Mouse (Mus musculus) regulatory T cell (primary cell): ENCODE results near the gene Slc4a4.

Experiments used
- in situ Hi-C: fragments of 300-600 bp; cut with MboI, MseI; formaldehyde crosslinking; loops from one replicate; pipeline ENCODE4 v1.15.1; 2025; ENCODE audit warnings: high pct_unique_total_duplicates

The Slc4a4 gene

DNA sequence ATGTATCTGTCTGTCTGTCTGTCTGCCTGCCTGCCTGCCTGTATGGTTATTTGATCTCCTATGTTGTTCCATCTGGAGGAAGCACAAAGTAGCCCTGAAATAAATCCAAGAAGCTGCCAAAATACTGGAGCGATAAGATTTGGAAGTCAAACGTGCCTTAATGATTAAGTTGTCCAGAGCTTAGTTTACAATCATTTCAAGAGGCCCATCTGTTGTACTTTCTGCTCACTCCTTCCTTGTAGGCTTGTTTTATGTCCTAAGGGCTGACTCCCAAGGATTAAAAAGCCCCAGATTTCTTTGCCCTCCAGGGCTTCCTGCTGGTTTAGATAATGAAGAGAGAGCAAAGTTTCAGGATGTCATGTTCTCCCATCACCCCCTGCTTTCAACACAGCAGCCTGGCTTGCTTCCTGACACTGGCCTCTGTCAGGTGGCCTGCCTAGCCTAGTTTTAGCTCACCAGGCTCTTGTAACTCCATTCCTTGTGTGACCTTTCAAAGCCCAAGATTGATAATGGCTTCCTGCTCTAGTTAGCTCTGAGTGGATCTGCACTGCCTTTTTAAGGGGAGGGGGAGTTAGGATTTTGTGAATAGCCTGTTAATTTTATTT lies 262.9 kb downstream of the Slc4a4 start:
- in situ Hi-C loops = no loop called here

DNA sequence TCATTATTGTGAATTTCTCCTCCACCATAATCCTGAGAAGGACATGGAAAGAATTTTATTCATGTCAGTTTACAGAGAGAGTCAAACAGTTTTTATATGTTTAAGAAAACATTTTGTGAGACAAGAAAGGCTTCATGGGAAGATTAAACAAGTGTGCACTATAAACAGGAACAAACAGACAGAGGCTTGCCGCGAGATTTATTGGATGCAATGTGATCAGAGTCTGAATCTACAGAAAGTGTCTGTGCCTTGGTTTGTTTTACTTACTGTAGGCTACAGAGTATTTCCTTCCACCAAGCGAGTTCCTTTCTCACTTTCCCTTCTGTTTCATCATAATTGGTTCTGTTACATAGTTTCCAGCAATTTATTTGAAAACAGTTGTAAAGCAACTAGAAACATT lies 264.5 kb downstream of the Slc4a4 start:
- in situ Hi-C loops = no loop called here

DNA sequence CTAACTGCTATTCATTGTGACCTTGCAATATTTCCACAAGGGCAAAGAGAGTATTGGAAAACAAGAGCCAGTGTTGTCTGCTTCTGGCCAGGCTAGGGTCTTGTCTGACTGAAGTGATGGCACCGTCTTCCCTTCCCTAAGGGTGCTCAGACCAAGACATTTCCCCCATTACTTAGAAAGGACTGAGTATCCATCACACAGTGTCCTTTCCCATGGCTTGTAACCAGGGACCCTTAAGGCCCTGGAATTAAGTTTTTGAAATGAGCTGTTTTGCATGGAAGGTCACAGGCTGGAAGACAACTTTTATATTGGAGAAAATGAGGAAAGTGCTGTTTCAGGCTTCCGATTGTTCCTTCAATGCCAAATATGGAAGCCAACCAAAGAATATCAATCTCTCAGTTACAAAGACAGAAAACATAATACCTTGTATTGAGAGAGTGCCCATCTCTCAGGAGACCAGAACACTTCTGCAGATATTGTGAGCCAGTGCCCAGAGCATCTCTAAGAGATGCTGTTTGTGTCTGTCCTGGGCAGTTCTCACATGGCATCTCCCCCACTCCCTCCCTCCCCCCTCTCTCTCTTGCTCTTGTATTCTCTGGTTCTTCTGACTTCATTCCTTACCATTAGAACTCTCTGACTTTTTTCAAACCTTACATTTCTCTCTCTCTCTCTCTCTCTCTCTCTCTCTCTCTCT lies 284.6 kb downstream of the Slc4a4 start:
- in situ Hi-C loops = no loop called here

DNA sequence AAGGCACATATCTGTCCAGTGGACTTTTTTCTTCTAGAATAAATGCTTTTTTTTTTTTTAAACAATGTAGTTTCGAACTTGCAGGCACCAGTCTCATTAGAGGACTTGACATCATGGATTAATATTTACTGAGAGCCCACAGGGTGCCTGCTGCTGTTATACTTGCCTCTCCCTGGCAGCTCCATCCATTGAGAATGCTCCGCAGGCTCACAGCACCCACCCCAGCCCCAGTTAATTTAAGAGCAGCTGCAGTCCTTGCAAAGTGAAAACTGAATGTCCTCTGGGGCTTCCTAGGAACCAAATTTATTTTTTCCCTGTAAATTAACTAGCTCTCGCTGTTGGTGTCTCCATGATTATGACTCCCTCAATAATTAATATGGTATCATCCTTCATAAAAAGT lies 303.4 kb downstream of the Slc4a4 start:
- in situ Hi-C loops = no loop called here

DNA sequence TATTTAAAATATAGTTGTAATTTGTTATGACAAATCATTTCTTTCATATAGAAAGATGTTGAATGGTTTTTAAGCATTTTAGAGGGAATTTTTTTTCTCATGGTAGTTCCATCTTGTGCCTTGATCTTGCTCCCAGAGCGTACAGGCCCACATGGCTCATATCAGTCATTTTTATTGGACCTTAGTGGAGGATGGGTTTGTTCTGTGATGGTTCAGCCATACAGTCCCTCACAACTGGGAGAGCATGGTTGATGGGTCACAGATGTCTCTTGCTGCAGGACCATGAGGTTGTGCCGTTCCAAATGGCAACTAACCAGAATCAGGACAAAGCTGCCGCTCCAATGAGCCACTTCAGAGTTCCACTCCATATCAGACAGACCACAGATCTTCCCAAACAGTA lies 308.0 kb downstream of the Slc4a4 start:
- in situ Hi-C loops = no loop called here

DNA sequence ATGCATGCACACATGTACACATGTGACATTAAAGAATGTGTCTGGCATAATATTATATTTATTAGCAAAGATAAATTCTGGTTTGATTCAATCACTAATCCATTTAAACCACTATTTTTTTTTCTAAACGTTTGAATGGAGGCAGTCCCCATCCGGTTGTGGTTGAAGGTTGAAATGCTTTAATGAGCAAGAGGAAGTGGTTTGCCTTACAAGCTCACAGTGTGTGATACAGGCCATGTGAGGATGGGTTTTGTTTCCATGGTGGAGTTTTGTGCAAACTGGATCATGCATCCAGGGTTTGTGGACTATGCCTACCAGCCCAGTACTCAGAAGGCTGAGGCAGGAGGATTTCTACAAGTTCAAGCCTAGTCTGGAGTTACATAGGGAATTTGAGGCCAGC lies 311.9 kb downstream of the Slc4a4 start:
- in situ Hi-C loops = no loop called here

DNA sequence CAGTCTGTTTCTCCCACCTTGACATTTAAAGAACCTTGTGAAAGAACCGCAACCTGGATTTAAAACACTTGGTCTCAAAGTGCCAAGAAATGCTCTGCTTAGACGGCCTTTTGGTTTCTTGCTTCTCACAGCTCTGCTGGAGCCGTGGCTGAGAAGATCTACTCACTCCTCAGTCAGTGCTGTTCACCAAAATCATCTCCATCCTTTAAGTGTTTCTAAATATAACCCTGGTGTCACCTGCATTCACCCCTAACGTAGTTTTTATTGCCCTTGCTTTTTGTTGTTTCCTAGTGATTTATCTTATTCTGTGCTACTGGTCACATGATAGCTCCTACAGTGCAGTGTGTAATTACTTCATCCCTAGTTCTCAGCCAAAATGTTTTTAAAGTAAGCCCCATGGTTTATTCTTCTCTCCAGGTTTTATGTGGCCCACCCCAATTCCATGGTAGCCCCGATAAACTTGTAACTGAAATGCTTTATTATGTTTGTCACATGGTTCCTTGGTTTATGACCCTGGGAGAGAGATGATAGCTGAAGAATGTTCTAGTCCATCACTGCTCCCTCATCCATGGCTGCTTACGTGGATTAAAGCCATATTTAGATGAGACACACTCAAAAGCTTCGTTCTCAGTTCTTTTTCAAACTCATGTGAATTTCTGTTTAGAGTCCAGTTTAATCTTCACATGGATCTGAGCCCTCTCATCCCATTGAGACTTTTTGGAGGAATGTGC lies 323.5 kb downstream of the Slc4a4 start:
- in situ Hi-C loops = loop anchor here (5.0 kb wide), 1 partner anchor 1043 kb away; no protein-coding TSS in a partner anchor

DNA sequence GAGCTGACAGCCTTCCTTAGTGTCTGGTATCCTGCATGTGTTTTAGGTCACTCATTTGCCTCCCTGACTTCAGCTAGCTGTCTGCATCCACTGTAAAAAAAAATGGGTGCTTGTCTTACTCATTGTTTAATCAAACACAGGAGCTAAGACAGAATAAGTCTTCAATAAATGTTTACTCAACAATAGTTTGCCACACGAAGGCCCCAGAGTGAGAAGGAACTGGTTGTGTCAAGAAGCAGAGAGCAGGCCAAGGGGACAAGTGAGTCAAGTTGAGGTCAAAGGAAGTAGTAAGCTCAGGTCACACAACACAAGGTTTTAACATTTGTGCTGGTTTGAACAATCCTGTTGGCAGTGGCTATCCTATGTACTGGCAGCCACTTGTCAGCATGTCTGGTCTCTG lies 324.4 kb downstream of the Slc4a4 start:
- in situ Hi-C loops = no loop called here

DNA sequence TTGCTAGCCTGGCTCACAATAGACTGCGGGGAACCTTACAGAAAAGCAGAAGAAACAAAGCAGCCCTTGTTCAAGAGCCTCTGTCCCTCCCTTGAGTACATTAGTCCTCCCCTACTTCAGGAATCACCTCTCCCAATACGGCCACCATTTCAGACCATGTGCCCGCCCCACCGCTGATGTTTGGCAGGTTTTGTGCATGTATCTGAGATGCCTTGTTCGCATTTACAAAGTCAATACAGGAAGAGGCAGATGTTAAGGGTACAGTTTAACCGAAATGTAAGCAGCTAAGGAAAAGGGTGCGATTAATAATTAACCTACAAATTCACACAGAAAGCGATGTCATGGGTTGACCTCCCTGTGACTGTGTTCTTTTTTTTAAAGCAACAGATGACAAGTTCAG lies 331.6 kb downstream of the Slc4a4 start:
- in situ Hi-C loops = no loop called here

DNA sequence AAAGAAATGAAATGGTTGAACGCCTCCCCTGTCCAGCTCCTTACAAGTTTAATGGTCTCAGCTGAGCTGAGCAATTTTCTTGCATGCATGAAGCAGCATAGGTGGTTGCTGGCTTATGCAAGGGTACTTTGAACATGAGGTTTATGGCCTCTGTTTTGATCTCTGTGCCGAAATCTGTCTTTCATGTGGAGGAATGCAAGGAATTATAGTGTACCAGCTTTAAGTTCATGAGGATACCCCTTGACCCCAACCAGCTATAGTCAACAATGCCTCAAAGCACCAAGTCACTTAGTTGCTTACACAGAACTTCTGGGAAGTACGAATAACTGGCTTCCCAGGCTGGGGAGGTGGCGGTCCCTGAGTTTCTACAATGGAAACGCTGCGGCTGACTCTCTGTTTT lies 332.1 kb downstream of the Slc4a4 start:
- in situ Hi-C loops = no loop called here

DNA sequence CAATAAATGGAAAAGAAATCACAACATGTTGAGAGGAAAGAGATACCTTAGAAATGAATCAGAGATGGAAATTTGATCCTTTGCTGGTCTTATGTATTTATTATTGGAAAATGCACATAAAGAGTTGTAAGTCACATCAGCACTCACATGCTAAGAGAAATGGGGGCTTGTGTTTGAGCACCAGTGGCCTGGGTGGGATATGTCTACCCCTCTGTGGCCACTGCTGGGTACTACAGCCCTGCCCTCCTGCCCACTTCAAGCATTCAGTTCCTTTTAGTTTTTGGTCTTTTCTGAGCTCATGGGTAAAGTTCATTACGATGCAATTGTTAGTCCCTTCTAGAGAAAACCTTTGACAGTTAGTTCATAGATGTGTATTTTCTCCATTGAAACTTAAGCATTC lies 335.0 kb downstream of the Slc4a4 start:
- in situ Hi-C loops = no loop called here

DNA sequence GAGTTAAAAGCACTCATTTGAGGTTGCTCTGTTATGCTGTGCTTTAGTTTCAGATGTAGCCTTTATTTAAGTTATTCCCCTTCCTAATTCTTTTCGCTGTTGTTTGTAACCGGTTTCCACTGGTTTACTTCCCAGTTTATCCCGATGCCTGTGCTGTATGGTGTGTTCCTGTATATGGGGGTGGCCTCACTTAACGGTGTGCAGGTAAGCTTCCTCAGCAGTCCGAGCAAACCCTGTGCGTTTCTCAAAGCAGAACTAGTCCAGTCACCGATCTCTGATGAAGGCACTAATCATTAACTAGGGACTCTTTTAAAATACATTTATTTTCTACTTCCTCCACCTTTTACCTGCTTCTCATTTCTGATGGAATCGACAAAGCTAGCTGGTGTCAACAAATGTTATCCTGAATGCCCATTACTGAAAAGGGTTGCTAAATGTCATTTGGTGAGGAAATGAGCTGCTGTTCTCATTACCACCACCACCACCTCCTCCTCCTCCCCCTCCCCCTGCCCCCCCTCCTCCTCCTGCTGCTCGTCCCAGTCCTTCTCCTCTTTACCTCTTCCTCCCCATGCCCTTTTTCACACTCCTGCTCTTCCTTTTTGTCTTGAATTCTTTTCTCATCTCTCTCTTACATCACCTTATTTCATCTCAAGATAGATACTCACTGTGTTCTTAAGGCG lies 336.6 kb downstream of the Slc4a4 start:
- in situ Hi-C loops = no loop called here

DNA sequence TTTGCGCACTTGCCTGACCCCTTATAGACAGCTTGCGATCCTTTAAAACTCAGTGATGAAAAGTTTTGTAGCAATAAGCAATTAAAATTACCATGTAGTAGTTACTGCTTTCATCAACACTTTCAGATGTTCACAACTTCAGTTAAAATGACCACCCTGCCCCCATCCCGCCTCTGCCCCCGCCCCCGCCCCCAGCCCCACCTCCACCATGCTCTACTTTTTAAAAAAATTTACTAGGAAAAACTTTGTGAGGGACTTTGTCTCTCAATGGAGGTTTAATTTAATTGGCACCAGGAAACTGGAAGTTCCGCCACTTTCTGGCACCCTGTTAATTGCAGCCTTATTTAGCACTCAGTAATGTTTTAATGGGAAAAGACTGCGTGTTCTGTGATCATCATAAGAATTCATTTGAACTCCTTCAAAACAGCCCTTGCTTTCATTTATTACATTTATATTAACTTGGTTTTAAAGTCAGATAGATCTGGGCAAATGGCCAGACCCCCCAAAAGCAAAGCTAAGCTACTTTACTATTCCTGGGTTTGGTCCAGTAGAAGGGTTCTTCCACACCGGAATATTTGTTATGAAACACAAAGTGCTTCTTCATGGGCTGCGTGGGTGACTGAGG lies 337.2 kb downstream of the Slc4a4 start:
- in situ Hi-C loops = no loop called here

DNA sequence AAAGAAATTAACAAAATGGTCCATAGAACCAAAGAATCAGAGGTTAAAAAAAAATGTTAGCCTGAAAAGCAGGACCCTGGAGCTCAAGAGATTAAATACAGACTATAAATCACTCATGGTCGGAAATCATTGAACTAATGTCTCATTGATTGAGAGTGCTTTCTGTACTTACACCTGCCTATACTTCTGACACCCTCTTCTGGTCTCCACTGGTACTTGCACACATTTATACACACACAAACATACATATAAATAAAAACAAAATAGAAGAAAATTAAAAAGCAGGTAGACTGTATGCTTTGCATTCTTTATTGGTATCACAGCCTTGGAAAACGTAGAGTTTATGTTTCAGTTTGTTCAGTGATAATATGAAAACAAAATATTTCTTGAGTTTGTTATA lies 341.3 kb downstream of the Slc4a4 start:
- in situ Hi-C loops = no loop called here

DNA sequence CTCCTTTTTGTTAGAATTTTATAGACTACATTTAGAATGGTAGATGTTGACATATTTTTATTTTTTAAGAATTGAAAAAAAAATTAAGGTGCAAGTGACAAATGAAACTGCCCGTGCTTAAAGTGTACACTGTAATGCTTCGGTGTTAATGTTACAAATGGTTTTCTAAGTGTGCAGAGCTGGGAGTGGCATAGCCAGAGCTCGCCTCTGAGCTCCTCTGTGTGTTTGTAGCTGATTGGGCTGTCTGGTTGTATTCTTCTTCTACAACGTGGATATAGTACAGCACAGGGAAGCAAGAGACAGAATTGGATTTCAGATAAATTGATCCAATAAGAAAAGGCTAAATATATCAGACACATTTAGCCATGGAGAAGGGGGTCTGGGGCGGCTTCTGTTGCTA lies 343.0 kb downstream of the Slc4a4 start:
- in situ Hi-C loops = no loop called here

DNA sequence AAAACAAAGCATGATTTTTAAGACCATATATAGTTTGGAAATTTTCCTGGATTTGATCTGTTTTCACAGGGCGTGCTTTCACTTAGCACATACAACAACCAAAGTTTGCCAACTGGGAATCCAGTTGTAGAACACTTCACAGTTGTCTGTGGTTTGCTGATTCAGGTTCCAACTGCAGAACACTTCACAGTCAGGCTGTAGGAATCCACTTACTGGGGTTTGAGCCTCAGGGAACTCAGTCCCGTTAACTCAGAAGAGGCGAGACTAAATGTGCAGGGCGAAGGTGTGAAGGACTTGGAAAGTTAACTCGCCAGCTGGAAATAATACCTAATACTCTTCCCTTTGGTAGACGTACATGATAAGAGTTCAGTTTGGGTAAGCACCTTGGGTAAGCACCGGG lies 345.7 kb downstream of the Slc4a4 start:
- in situ Hi-C loops = no loop called here

DNA sequence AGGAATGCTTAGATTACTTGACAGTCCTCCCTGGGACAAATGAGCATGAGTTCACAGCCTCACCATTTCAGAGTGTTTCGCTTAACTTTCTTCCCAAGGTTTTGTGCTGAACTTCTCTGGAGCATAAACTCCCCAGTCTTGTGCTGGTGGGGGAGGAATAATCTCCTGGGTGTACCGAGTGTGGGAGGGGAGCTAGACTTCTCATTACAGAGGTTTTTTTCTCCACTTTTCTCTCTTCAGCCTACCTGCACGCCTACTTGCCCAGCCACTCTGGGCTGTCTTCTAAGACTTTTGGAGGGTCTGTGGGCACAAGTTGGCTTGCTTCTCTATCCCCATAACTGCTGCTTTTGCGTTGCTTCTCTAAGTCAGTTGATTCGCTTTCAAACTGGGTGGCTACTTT lies 365.2 kb downstream of the Slc4a4 start:
- in situ Hi-C loops = no loop called here

DNA sequence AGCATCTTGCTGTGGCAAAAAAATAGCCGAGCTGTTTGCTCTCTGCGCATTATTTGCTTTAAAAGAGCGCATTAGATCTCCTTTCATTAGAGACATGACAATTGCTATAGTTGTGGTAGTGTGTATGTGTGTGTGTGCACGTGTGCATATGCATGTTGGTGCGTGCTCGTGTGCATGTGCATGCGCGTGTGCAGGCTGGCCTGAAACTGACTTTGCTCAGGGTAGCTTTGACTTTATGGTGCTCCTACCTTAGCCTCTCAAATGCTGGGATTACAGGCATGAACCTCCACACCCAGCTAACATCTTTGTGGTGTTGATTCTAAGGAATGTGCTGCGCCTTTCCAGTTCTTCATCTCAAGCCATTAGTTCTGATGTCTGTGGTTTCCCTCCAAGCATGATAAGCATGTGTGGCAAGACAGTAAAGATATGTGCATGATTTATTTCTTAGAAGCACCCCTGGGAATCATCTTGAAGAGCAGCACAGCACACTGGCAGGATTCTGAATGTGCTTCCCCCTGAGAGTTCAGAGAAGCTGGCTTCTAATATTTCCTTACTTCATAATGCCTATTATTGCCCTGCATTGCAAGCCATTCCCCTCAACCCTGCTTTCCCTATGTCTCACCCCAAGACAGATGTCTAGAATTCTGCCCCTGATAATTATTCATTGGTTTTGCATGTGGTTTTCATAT lies 373.3 kb downstream of the Slc4a4 start:
- in situ Hi-C loops = no loop called here

DNA sequence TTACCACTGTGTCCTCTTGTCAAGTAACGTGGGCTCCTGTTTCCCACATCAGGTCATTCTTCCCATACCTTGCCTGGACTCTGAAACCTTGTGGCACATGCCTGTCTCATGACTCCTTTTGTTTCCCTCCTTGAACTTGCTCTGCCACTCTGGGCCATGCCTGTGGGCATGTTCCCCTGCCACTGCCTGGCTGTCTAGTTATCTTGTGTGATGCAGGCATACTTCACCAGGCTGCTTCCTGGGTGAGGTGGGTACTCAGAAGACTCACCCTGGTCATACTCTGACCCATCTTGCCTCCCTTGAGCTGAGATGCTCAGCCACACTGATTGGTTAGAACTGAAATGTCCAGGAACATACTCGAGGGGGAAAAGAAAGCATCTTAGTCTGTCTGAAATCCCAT lies 390.4 kb downstream of the Slc4a4 start:
- in situ Hi-C loops = no loop called here

DNA sequence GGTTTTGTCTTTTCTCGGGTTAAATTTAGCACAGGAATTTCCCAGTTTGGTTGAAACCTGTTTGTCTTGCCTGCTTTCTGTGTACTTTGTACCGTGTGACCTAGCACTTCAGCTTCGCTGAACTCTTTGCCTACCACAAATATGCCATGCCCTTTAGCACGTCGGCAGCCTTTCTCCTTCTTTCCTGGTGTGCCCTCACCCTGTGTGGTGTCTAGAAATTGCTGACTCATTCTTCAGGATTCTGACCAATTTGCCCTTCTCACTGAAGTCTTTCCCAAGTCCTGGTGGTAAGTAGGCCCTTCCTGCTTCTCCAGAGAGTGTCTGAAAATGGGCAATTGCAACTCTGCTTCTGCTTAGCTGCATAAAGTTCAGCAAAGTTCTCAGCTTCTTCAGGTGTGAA lies 391.0 kb downstream of the Slc4a4 start:
- in situ Hi-C loops = no loop called here

DNA sequence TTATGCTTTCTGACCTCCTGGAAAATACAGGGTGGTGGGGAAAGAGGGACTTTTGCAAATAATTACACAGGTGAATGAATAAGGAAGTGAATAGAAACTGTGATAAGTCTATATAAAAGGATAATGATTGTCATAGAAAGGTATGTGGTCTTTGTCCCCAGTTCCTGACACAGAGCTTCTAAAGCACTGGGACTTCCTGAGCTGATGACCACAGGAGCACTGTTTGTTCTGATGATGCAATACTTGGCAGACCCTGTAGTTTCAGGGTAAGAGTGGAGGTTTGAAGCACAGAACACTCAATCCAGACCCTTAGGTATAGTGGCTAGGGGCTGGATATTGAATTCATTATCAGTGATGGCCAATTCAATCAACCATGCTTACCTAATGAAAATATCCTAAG lies 391.7 kb downstream of the Slc4a4 start:
- in situ Hi-C loops = no loop called here
